Mouse (Mus musculus): ENCODE data around the gene Adat1.

DNA sequence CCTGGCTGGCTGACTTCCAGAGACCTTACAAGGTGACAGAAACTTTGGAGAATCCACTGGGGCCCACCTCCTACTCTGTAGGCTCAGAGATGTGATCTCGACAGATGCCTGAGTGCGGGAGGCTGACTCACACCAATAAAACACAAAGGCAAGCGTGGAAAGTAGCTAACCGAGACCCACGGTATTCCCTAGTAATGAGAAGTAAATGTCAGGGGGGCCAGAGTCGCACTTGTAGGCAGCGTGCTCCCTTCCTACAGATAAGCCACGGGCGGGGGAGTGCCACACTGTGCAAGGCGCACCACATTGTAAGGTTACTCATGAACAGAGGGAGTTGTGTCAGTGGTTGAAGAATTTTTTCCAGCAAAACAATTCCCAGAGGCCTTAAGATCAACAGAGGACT lies 7.6 kb downstream of the Adat1 start:
- TF ChIP-seq CTCF (IDR thresholded peaks at IDR 0.05; ENCODE audit: low read depth, low read length) (no peak), POLR2A (IDR thresholded peaks at IDR 0.05; ENCODE audit: extremely low read depth, insufficient read depth, low read length) (no peak)
